35 mouse cellular contexts compared by ENCODE assay signal in the genomic region with DNA sequence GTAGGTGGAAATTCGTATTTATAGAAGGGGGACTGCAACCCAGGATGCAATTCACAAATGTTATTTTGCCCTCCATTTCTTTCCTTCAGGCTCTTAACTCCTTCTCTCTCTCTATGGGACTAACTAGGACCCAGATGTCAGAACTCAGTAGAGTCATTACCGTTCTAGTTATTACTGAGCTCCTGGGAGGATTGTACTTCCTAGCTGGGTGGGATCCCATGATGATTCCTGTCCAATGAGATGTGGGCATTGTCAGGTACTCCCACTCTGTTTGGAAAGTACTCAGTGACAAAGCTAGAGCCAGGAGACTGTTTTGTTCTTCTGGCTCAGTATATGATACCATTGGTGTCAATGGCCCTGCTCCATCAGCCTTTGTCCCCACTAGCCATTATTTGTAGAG.
"Had no signal": no experiment of that assay in that cellular context is flagged by ENCODE, and none has a peak within 500 bp of the region (broad histone marks: within the 10 kb centered on the region; RNA-seq: fewer than 3 reads in every experiment).

No protein-coding gene starts in this region.

- H3K4me1 ChIP-seq: heart, embryonic 12.5 days; heart, embryonic 13.5 days; heart, embryonic 15.5 days; intestine, embryonic 15.5 days had no signal

- DNase-seq: heart, postnatal 10 days; heart, postnatal 14 days; heart, postnatal 36 days; heart, postnatal 4 days; kidney, adult 11 months; kidney, adult 18-20 months; kidney, adult 2 months; kidney, adult 8-10 months; kidney, adult 9 months; kidney, postnatal 10 days; kidney, postnatal 14 days; kidney, postnatal 25 days; kidney, postnatal 36 days; kidney, postnatal 4 days; layer of hippocampus, adult 9-11 months; layer of hippocampus, postnatal 36 days had no signal

- H3K4me2 ChIP-seq: heart, embryonic 11.5 days; heart, embryonic 12.5 days; heart, embryonic 13.5 days; heart, embryonic 15.5 days; hindbrain, embryonic 12.5 days; hindbrain, embryonic 13.5 days; hindbrain, embryonic 14.5 days; hindbrain, embryonic 15.5 days; intestine, embryonic 15.5 days; kidney, embryonic 15.5 days had no signal

- H3K9me3 ChIP-seq: heart, embryonic 12.5 days; heart, embryonic 13.5 days; heart, embryonic 15.5 days; hindbrain, embryonic 10.5 days; hindbrain, embryonic 12.5 days; hindbrain, embryonic 13.5 days; hindbrain, embryonic 15.5 days; intestine, embryonic 15.5 days; kidney, embryonic 15.5 days had no signal

- H3K4me3 ChIP-seq: heart, embryonic 12.5 days; heart, embryonic 13.5 days; heart, embryonic 15.5 days; hindbrain, embryonic 10.5 days; hindbrain, embryonic 12.5 days; hindbrain, embryonic 13.5 days; hindbrain, embryonic 15.5 days; intestine, embryonic 15.5 days; kidney, embryonic 15.5 days; layer of hippocampus, adult 2 months; left cerebral cortex, adult 2 months had no signal

- ATAC-seq: hindbrain, embryonic 16.5 days; hindbrain, postnatal 0 days; inflammation-experienced regulatory T-cells, adult 6 months; intestine, embryonic 15.5 days; intestine, embryonic 16.5 days; intestine, postnatal 0 days had no signal

- H3K36me3 ChIP-seq: heart, embryonic 12.5 days; heart, embryonic 13.5 days; heart, embryonic 15.5 days; hindbrain, embryonic 10.5 days; hindbrain, embryonic 12.5 days; hindbrain, embryonic 13.5 days; hindbrain, embryonic 15.5 days; intestine, embryonic 15.5 days; kidney, embryonic 15.5 days had no signal

- H3K9ac ChIP-seq: heart, embryonic 12.5 days; heart, embryonic 13.5 days; heart, embryonic 15.5 days; hindbrain, embryonic 12.5 days; hindbrain, embryonic 13.5 days; hindbrain, embryonic 14.5 days; hindbrain, embryonic 15.5 days; intestine, embryonic 15.5 days; kidney, embryonic 15.5 days had no signal

- H3K27ac ChIP-seq: heart, embryonic 13.5 days; heart, embryonic 15.5 days; hindbrain, embryonic 10.5 days; hindbrain, embryonic 12.5 days; hindbrain, embryonic 13.5 days; hindbrain, embryonic 14.5 days; hindbrain, embryonic 15.5 days; hindbrain, postnatal 0 days; intestine, embryonic 15.5 days; kidney, embryonic 15.5 days; kidney, postnatal 0 days; layer of hippocampus, adult 2 months; left cerebral cortex, adult 2 months had no signal

- H3K27me3 ChIP-seq: heart, embryonic 12.5 days; heart, embryonic 13.5 days; heart, embryonic 15.5 days; hindbrain, embryonic 12.5 days; hindbrain, embryonic 13.5 days; hindbrain, embryonic 15.5 days; intestine, embryonic 15.5 days; kidney, embryonic 15.5 days had no signal
